Mouse (Mus musculus): ENCODE data around the gene Hmgcs2. TPM values are rescaled to one million over a fixed set of nuclear protein-coding genes. Genes with fewer than 3 reads are reported as not detected.

Hmgcs2 gene
- not detected in 2 replicates for total RNA-seq (2012; rRNA removed)
- not detected in 2 replicates for total RNA-seq (2014; rRNA removed)
- polyA plus RNA-seq (2012; ENCODE audit: insufficient read length, low read depth), result not detected in 2 replicates

DNA sequence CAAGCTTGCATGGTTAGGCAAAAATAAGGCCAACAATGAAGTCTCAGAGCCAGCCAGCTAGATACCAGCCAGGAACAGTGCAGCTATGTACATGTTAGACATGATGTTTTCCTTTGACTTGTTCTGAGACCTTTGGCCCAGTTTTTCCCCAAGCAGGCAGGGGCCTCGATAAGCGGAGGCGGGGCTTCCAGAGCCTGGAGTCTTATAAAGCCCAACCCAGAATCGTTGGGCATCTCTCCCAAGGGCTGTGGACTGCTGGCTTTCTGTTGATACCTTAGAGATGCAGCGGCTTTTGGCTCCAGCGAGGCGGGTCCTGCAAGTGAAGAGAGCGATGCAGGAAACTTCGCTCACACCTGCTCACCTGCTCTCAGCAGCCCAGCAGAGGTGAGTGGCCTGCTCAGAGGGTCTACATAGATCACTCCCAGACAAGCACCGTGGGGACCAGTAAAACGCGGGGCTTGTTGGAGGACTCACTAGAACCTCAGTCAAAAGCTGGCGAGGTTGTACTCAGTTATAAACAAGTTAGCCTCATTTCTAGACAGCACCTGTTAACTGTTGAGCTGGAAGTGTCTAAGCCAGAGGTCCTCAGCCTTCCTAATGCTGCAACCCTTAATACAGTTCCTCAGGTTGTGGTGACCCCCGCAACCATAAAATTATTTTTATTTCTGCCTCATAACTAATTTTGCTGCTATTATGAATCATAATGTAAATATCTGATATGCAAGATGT is at the start of gene Hmgcs2:
Hmgcs2 (plus strand) TSS at position 232 of the 729 bp plus-strand sequence.
- H3K9ac ChIP-seq (ENCODE audit: insufficient read depth, low read depth), result no peak within 1 kb of the TSS
- in situ Hi-C loops (cut with MboI; ENCODE audit: low pct_ligation_motif_present, low pct_unique_long_range_greater_than_20kb, low sequenced_read_pairs) (no loop called here), dilution Hi-C loops (cut with MboI; ENCODE audit: extremely low pct_ligation_motif_present, extremely low pct_unique_long_range_greater_than_20kb, low sequenced_read_pairs) (no loop called here)
- peaks cover 0 to 7% of the 10 kb centered on the region in 2 experiments; a peak in 1 of 4 replicates for H3K4me1 ChIP-seq (ENCODE audit: control insufficient read depth in 1 of 2, insufficient read depth in 2 of 2)
- H3K9me3 ChIP-seq (replicated peaks; ENCODE audit: low read length), result no peaks in the 10 kb centered on the region
- H3K27me3 ChIP-seq (replicated peaks), result peaks cover 8% of the 10 kb centered on the region
- no peak within 1 kb of the TSS for H3K4me3 ChIP-seq (replicated peaks in 1 of 3; ENCODE audit: low read depth in 2 of 3, low read length in 2 of 3, poor library complexity in 1 of 3)
- DNase-seq (ENCODE audit: extremely low read depth), result no peak
- TF ChIP-seq JUN (IDR thresholded peaks at IDR 0.05; ENCODE audit: insufficient read depth, low read depth, low read length) (no peak), MAX (IDR thresholded peaks at IDR 0.05; ENCODE audit: low read length) (no peak), MAFK (IDR thresholded peaks at IDR 0.05; ENCODE audit: insufficient replicate concordance, low read length) (no peak), HCFC1 (IDR thresholded peaks at IDR 0.05; ENCODE audit: low read depth, low read length) (no peak), CTCF (conservative IDR thresholded peaks at IDR 0.05 in 1 of 2, IDR thresholded peaks at IDR 0.05 in 1 of 2; ENCODE audit: low read depth in 2 of 2, low read length in 2 of 2) (no peak), SMC3 (IDR thresholded peaks at IDR 0.05; ENCODE audit: low read depth, low read length) (no peak), TCF12 (IDR thresholded peaks at IDR 0.05; ENCODE audit: low read depth, low read length) (no peak), EP300 (IDR thresholded peaks at IDR 0.05; ENCODE audit: low read length) (no peak), MXI1 (IDR thresholded peaks at IDR 0.05; ENCODE audit: low read depth, low read length) (no peak), MAZ (IDR thresholded peaks at IDR 0.05; ENCODE audit: low read depth, low read length) (no peak)
- H3K4me2 ChIP-seq (ENCODE audit: insufficient read depth, low read depth, poor library complexity, severe bottlenecking), result peak within 1 kb of the TSS; percentile 48; the same call in 1 of the 2 replicates
- H3K36me3 ChIP-seq (replicated peaks in 1 of 2; ENCODE audit: control insufficient read depth in 1 of 2, insufficient read depth in 1 of 2, low read length in 1 of 2), result no peaks in the 10 kb centered on the region
- no peak within 1 kb of the TSS for H3K27ac ChIP-seq (ENCODE audit: insufficient read depth, low read depth)
- no peaks in the 10 kb centered on the region for H3K79me2 ChIP-seq (replicated peaks; ENCODE audit: control insufficient read depth, extremely low read depth, insufficient read depth, poor library complexity, severe bottlenecking)

DNA sequence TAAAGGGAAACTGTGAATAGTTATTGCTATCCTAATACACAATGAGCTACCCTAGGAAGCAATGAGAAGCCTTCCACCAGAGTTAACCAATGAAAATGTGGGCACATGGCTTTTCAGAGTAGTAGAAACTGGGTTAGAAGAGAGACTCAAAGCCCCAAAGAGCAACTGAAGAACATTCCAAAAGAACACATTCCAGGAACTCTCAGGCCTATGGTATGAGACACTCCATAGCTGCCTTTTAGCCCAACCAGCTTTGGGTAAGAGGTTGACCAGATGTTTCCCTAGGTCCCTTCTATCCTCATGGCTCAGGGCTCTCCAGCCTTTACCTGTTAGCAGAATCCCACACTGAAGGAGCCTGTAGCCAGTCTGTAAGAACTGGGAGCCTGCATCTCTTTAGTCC is 46.7 kb upstream of the Hmgcs2 start:
- in situ Hi-C loops (cut with MboI; ENCODE audit: low pct_ligation_motif_present, low pct_unique_long_range_greater_than_20kb, low sequenced_read_pairs), result no loop called here
- Histone ChIP-seq H3K4me1 (ENCODE audit: control insufficient read depth in 1 of 2, insufficient read depth in 2 of 2) (peaks cover 3 to 4% of the 10 kb centered on the region in 2 experiments; a peak in 2 of 4 replicates), H3K4me3 (replicated peaks in 1 of 3; ENCODE audit: low read depth in 2 of 3, low read length in 2 of 3, poor library complexity in 1 of 3) (no peak overlapping the region), H3K27me3 (replicated peaks) (peaks cover 5% of the 10 kb centered on the region), H3K79me2 (replicated peaks; ENCODE audit: control insufficient read depth, extremely low read depth, insufficient read depth, poor library complexity, severe bottlenecking) (no peaks in the 10 kb centered on the region), H3K36me3 (replicated peaks in 1 of 2; ENCODE audit: control insufficient read depth in 1 of 2, insufficient read depth in 1 of 2, low read length in 1 of 2) (no peaks in the 10 kb centered on the region), H3K9ac (ENCODE audit: insufficient read depth, low read depth) (no peak overlapping the region), H3K9me3 (replicated peaks; ENCODE audit: low read length) (no peaks in the 10 kb centered on the region), H3K27ac (ENCODE audit: insufficient read depth, low read depth) (no peak overlapping the region), H3K4me2 (ENCODE audit: insufficient read depth, low read depth, poor library complexity, severe bottlenecking) (no peak overlapping the region)
- dilution Hi-C loops (cut with MboI; ENCODE audit: extremely low pct_ligation_motif_present, extremely low pct_unique_long_range_greater_than_20kb, low sequenced_read_pairs), result no loop called here
- DNase-seq (ENCODE audit: extremely low read depth), result no peak
- no peak for TF ChIP-seq MAZ (IDR thresholded peaks at IDR 0.05; ENCODE audit: low read depth, low read length)

DNA sequence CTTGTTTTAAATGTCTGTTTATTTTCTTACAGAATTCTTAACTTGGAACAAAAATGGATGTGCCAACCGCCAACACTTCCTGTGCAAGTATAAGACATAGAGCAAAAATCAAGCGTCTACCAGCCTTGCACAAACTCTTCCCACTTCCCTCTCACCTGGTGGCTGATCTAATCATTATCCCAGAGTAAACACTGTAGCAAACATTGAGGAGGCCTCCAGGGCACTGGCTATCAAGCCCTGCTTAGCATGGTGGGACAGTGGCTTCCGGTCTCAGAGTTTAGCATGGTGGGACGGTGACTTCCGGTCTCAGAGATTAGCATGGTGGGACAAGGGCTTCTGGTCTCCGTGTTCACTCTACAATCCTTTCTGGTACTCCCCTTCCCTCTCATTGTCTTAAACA is 44.0 kb upstream of the Hmgcs2 start:
- H3K27ac ChIP-seq (ENCODE audit: insufficient read depth, low read depth), result no peak overlapping the region
- H3K36me3 ChIP-seq (replicated peaks in 1 of 2; ENCODE audit: control insufficient read depth in 1 of 2, insufficient read depth in 1 of 2, low read length in 1 of 2), result no peaks in the 10 kb centered on the region
- H3K4me3 ChIP-seq (replicated peaks in 1 of 3; ENCODE audit: low read depth in 2 of 3, low read length in 2 of 3, poor library complexity in 1 of 3), result no peak overlapping the region
- no peak overlapping the region for H3K9ac ChIP-seq (ENCODE audit: insufficient read depth, low read depth)
- no peaks in the 10 kb centered on the region for H3K9me3 ChIP-seq (replicated peaks; ENCODE audit: low read length)
- dilution Hi-C loops (cut with MboI; ENCODE audit: extremely low pct_ligation_motif_present, extremely low pct_unique_long_range_greater_than_20kb, low sequenced_read_pairs) (no loop called here), in situ Hi-C loops (cut with MboI; ENCODE audit: low pct_ligation_motif_present, low pct_unique_long_range_greater_than_20kb, low sequenced_read_pairs) (no loop called here)
- TF ChIP-seq GABPA (IDR thresholded peaks at IDR 0.05; ENCODE audit: insufficient replicate concordance, low read depth, low read length) (no peak), CTCF (conservative IDR thresholded peaks at IDR 0.05 in 1 of 2, IDR thresholded peaks at IDR 0.05 in 1 of 2; ENCODE audit: low read depth in 2 of 2, low read length in 2 of 2) (no peak), UBTF (IDR thresholded peaks at IDR 0.05; ENCODE audit: low read depth, low read length) (no peak), ZC3H11A (IDR thresholded peaks at IDR 0.05; ENCODE audit: low read depth, low read length) (no peak), JUN (IDR thresholded peaks at IDR 0.05; ENCODE audit: insufficient read depth, low read depth, low read length) (no peak), SMC3 (IDR thresholded peaks at IDR 0.05; ENCODE audit: low read depth, low read length) (no peak), MXI1 (IDR thresholded peaks at IDR 0.05; ENCODE audit: low read depth, low read length) (no peak), RAD21 (IDR thresholded peaks at IDR 0.05; ENCODE audit: low read depth, low read length) (no peak), CHD1 (IDR thresholded peaks at IDR 0.05; ENCODE audit: low read depth, low read length) (no peak)
- peaks cover 3 to 4% of the 10 kb centered on the region in 2 experiments; a peak in 2 of 4 replicates for H3K4me1 ChIP-seq (ENCODE audit: control insufficient read depth in 1 of 2, insufficient read depth in 2 of 2)
- no peak for DNase-seq (ENCODE audit: extremely low read depth)
- no peak overlapping the region for H3K4me2 ChIP-seq (ENCODE audit: insufficient read depth, low read depth, poor library complexity, severe bottlenecking)
- no peaks in the 10 kb centered on the region for H3K79me2 ChIP-seq (replicated peaks; ENCODE audit: control insufficient read depth, extremely low read depth, insufficient read depth, poor library complexity, severe bottlenecking)
- H3K27me3 ChIP-seq (replicated peaks), result no peaks in the 10 kb centered on the region

Measured in CH12.LX (cell line).